Mouse (Mus musculus) adrenal gland, adult 2 months (tissue): Measurements from ENCODE around the gene Ankrd23. TPM values are rescaled to one million over a fixed set of nuclear protein-coding genes. Genes with fewer than 3 reads are reported as not detected.

Experiments
- microRNA-seq, 2 experiments: library from miRNA; unstranded; fragments of <30 nt; microRNA quantifications; one replicate each; pipeline ENCODE4 v1.2.0; 2021
- polyA plus RNA-seq: library from polyadenylated mRNA; depleted of rRNA; stranded (reverse); fragments of >200 nt; gene quantifications from 2 replicates; pipeline ENCODE4 v1.2.3, GENCODE M21; 2012; rRNA removed
- total RNA-seq, 2 experiments: library from RNA; stranded (reverse); gene quantifications; 2 replicates each; pipeline ENCODE4 v1.2.3; 2021

The Ankrd23 gene
- total and polyA plus RNA-seq, 3 experiments = 6.9 to 19.9 (median 11.2) TPM

Small RNA genes within 50 kb of the gene (microRNA-seq; reads per million reads assigned to microRNA genes)
- 0 reads per million in 2 experiments for gene Gm47280

Other genes with a start within 250 kb of the Ankrd23 start
- gene Arid5a, start 229.2 kb downstream of the Ankrd23 start, total RNA-seq = 1 to 10 TPM; 5.2 to 5.9 TPM
- 4.1 and 5.3 TPM in 2 replicates for gene Arid5a, start 229.2 kb downstream of the Ankrd23 start, polyA plus RNA-seq
- 100 to 1,000 TPM; 101 to 109 TPM for gene Kansl3, start 167.7 kb downstream of the Ankrd23 start, total RNA-seq
- gene Kansl3, start 167.7 kb downstream of the Ankrd23 start, polyA plus RNA-seq = 60.7 and 68.8 TPM in 2 replicates
- gene Fer1l5, start 164.6 kb downstream of the Ankrd23 start, total RNA-seq = under 1 TPM in 1 of 2 experiments, not detected in 1; 0.17 TPM
- gene Fer1l5, start 164.6 kb downstream of the Ankrd23 start, polyA plus RNA-seq = 0.02 TPM in 2 replicates
- gene Lman2l, start 91.6 kb downstream of the Ankrd23 start, total RNA-seq = 10 to 100 TPM; 50.5 to 54.5 TPM
- gene Lman2l, start 91.6 kb downstream of the Ankrd23 start, polyA plus RNA-seq = 13.7 and 15.0 TPM in 2 replicates
- gene Cnnm4, start 65.3 kb downstream of the Ankrd23 start, total RNA-seq = 1 to 10 TPM; 4.6 to 5.3 TPM
- 2.6 and 3.3 TPM in 2 replicates for gene Cnnm4, start 65.3 kb downstream of the Ankrd23 start, polyA plus RNA-seq
- 10 to 100 TPM; 25.9 to 32.0 TPM for gene Cnnm3, start 25.0 kb downstream of the Ankrd23 start, total RNA-seq
- 53.9 and 70.6 TPM in 2 replicates for gene Cnnm3, start 25.0 kb downstream of the Ankrd23 start, polyA plus RNA-seq
- not detected for gene Gm42417, start 2.5 kb upstream of the Ankrd23 start, total RNA-seq
- not detected in 2 replicates for gene Gm42417, start 2.5 kb upstream of the Ankrd23 start, polyA plus RNA-seq
- 10 to 100 TPM; 11.1 to 14.5 TPM for gene Ankrd39, start 10.6 kb upstream of the Ankrd23 start, total RNA-seq
- 24.4 and 41.9 TPM in 2 replicates for gene Ankrd39, start 10.6 kb upstream of the Ankrd23 start, polyA plus RNA-seq
- 10 to 100 TPM; 13.0 to 25.3 TPM for gene Sema4c, start 21.5 kb upstream of the Ankrd23 start, total RNA-seq
- 22.5 and 24.0 TPM in 2 replicates for gene Sema4c, start 21.5 kb upstream of the Ankrd23 start, polyA plus RNA-seq
- under 1 TPM; 0.14 to 0.79 TPM for gene Fam178b, start 146.3 kb upstream of the Ankrd23 start, total RNA-seq
- gene Fam178b, start 146.3 kb upstream of the Ankrd23 start, polyA plus RNA-seq = 0.52 and 1.2 TPM in 2 replicates
- 1,000 to 10,000 TPM in 1 of 2 experiments, 100 to 1,000 TPM in 1; 981 to 1,022 TPM for gene Cox5b, start 154.6 kb upstream of the Ankrd23 start, total RNA-seq
- 749 and 851 TPM in 2 replicates for gene Cox5b, start 154.6 kb upstream of the Ankrd23 start, polyA plus RNA-seq
- gene 4933424G06Rik, start 173.3 kb upstream of the Ankrd23 start, total RNA-seq = not detected
- not detected in 2 replicates for gene 4933424G06Rik, start 173.3 kb upstream of the Ankrd23 start, polyA plus RNA-seq
- 100 to 1,000 TPM; 132 to 140 TPM for gene Actr1b, start 177.5 kb upstream of the Ankrd23 start, total RNA-seq
- 144 and 156 TPM in 2 replicates for gene Actr1b, start 177.5 kb upstream of the Ankrd23 start, polyA plus RNA-seq
- gene Zap70, start 224.9 kb upstream of the Ankrd23 start, total RNA-seq = under 1 TPM; 0.29 to 0.90 TPM
- 2.1 and 3.3 TPM in 2 replicates for gene Zap70, start 224.9 kb upstream of the Ankrd23 start, polyA plus RNA-seq